Mouse (Mus musculus) granulocyte monocyte progenitor cell, adult 5-6 weeks (primary cell): Measurements from ENCODE around the gene Trim12a. TPM values are rescaled to one million over a fixed set of nuclear protein-coding genes. Genes with fewer than 3 reads are reported as not detected.

Experiments used
- total RNA-seq, 2 experiments: library from RNA; stranded (forward) in 1 of 2; stranded (reverse) in 1 of 2; fragments of 200-712, 200-1000 nt in 1 of 2; fragments of >200 nt in 1 of 2; fragmentation: Nextera tagmentation in 1 of 2; gene quantifications; 2 replicates each; pipeline ENCODE4 v1.2.3; 2014 to 2017

The Trim12a gene
- total RNA-seq, 2 experiments from 2014 or later = 58.4 to 67.4 TPM

Other genes with a start within 250 kb of the Trim12a start
- not detected in 2 replicates for gene Olfr644, start 243.6 kb downstream of the Trim12a start, total RNA-seq (2014; fragmentation: Nextera tagmentation)
- gene Olfr644, start 243.6 kb downstream of the Trim12a start, total RNA-seq (2017) = not detected in 2 replicates
- gene Olfr645, start 230.0 kb downstream of the Trim12a start, total RNA-seq (2014; fragmentation: Nextera tagmentation) = not detected in 2 replicates
- not detected in 2 replicates for gene Olfr645, start 230.0 kb downstream of the Trim12a start, total RNA-seq (2017)
- not detected in 2 replicates for gene Olfr646, start 210.6 kb downstream of the Trim12a start, total RNA-seq (2014; fragmentation: Nextera tagmentation)
- not detected in 2 replicates for gene Olfr646, start 210.6 kb downstream of the Trim12a start, total RNA-seq (2017)
- not detected in 2 replicates for gene Ubqln5, start 185.6 kb downstream of the Trim12a start, total RNA-seq (2014; fragmentation: Nextera tagmentation)
- not detected in 2 replicates for gene Ubqln5, start 185.6 kb downstream of the Trim12a start, total RNA-seq (2017)
- not detected in 2 replicates for gene Olfr643, start 178.1 kb downstream of the Trim12a start, total RNA-seq (2014; fragmentation: Nextera tagmentation)
- gene Olfr643, start 178.1 kb downstream of the Trim12a start, total RNA-seq (2017) = not detected in 2 replicates
- not detected in 2 replicates for gene Ubqln3, start 172.2 kb downstream of the Trim12a start, total RNA-seq (2014; fragmentation: Nextera tagmentation)
- not detected in 2 replicates for gene Ubqln3, start 172.2 kb downstream of the Trim12a start, total RNA-seq (2017)
- gene Ubqlnl, start 164.9 kb downstream of the Trim12a start, total RNA-seq (2014; fragmentation: Nextera tagmentation) = not detected in 2 replicates
- not detected in 2 replicates for gene Ubqlnl, start 164.9 kb downstream of the Trim12a start, total RNA-seq (2017)
- not detected in 2 replicates for gene Olfm5, start 150.6 kb downstream of the Trim12a start, total RNA-seq (2014; fragmentation: Nextera tagmentation)
- not detected in 2 replicates for gene Olfm5, start 150.6 kb downstream of the Trim12a start, total RNA-seq (2017)
- not detected in 2 replicates for gene Olfr648, start 132.1 kb downstream of the Trim12a start, total RNA-seq (2014; fragmentation: Nextera tagmentation)
- 0.26 TPM in 1 of 2 replicates, not detected in the other for gene Olfr648, start 132.1 kb downstream of the Trim12a start, total RNA-seq (2017)
- gene Olfr649, start 119.5 kb downstream of the Trim12a start, total RNA-seq (2014; fragmentation: Nextera tagmentation) = not detected in 2 replicates
- not detected in 2 replicates for gene Olfr649, start 119.5 kb downstream of the Trim12a start, total RNA-seq (2017)
- 0.13 and 3.0 TPM in 2 replicates for gene Trim6, start 96.7 kb downstream of the Trim12a start, total RNA-seq (2014; fragmentation: Nextera tagmentation)
- gene Trim6, start 96.7 kb downstream of the Trim12a start, total RNA-seq (2017) = 3.7 and 4.7 TPM in 2 replicates
- 10.9 and 17.8 TPM in 2 replicates for gene Trim34a, start 71.0 kb downstream of the Trim12a start, total RNA-seq (2014; fragmentation: Nextera tagmentation)
- 9.9 and 14.7 TPM in 2 replicates for gene Trim34a, start 71.0 kb downstream of the Trim12a start, total RNA-seq (2017)
- 5.3 and 8.4 TPM in 2 replicates for gene Trim5, start 27.4 kb downstream of the Trim12a start, total RNA-seq (2014; fragmentation: Nextera tagmentation)
- 5.6 and 8.0 TPM in 2 replicates for gene Trim5, start 27.4 kb downstream of the Trim12a start, total RNA-seq (2017)
- gene Trim34b, start 14.0 kb upstream of the Trim12a start, total RNA-seq (2014; fragmentation: Nextera tagmentation) = not detected in 2 replicates
- gene Trim34b, start 14.0 kb upstream of the Trim12a start, total RNA-seq (2017) = not detected in 2 replicates
- 15.1 and 19.1 TPM in 2 replicates for gene Trim12c, start 37.9 kb upstream of the Trim12a start, total RNA-seq (2014; fragmentation: Nextera tagmentation)
- 30.2 and 30.8 TPM in 2 replicates for gene Trim12c, start 37.9 kb upstream of the Trim12a start, total RNA-seq (2017)
- 0.15 TPM in 1 of 2 replicates, not detected in the other for gene Trim30b, start 54.4 kb upstream of the Trim12a start, total RNA-seq (2014; fragmentation: Nextera tagmentation)
- 0.77 and 1.5 TPM in 2 replicates for gene Trim30b, start 54.4 kb upstream of the Trim12a start, total RNA-seq (2017)
- 2.4 TPM in 1 of 2 replicates, not detected in the other for gene Trim30c, start 85.4 kb upstream of the Trim12a start, total RNA-seq (2014; fragmentation: Nextera tagmentation)
- 0.69 TPM in 1 of 2 replicates, not detected in the other for gene Trim30c, start 85.4 kb upstream of the Trim12a start, total RNA-seq (2017)
- gene Trim30a, start 149.7 kb upstream of the Trim12a start, total RNA-seq (2014; fragmentation: Nextera tagmentation) = 42.3 and 46.7 TPM in 2 replicates
- 29.0 and 37.9 TPM in 2 replicates for gene Trim30a, start 149.7 kb upstream of the Trim12a start, total RNA-seq (2017)
- 7.4 and 10.6 TPM in 2 replicates for gene Trim30d, start 192.4 kb upstream of the Trim12a start, total RNA-seq (2014; fragmentation: Nextera tagmentation)
- gene Trim30d, start 192.4 kb upstream of the Trim12a start, total RNA-seq (2017) = 6.2 and 13.4 TPM in 2 replicates
- gene Olfr651, start 234.7 kb upstream of the Trim12a start, total RNA-seq (2014; fragmentation: Nextera tagmentation) = not detected in 2 replicates
- gene Olfr651, start 234.7 kb upstream of the Trim12a start, total RNA-seq (2017) = not detected in 2 replicates
- gene Olfr652, start 245.4 kb upstream of the Trim12a start, total RNA-seq (2014; fragmentation: Nextera tagmentation) = not detected in 2 replicates
- gene Olfr652, start 245.4 kb upstream of the Trim12a start, total RNA-seq (2017) = not detected in 2 replicates